20 mouse cellular contexts compared by ENCODE assay signal in the genomic region with DNA sequence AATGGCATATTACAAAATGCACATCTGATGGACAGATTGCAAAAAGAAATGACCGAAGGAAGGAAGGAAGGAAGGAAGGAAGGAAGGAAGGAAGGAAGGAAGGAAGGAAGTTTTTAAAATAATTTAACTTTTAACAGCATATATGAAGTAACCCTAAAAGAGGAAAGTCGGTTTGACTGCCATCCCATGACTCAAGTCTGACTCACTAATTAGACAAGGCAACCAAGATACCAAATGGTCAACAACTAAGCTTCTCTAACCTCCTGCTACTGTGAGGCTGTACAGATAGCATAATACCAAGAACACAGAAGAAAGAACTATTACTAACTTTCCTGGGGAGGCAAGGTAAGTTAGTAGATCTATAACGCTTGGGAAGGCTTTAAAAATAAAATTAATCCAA.
"Had no signal": no experiment of that assay in that cellular context is flagged by ENCODE, and none has a peak within 500 bp of the region (broad histone marks: within the 10 kb centered on the region; RNA-seq: fewer than 3 reads in every experiment).

No protein-coding gene starts in this region.

- ATAC-seq: midbrain, embryonic 16.5 days had no signal

- H3K36me3 ChIP-seq: liver, embryonic 15.5 days; midbrain, embryonic 12.5 days had no signal

- H3K9ac ChIP-seq: liver, embryonic 15.5 days; lung, embryonic 14.5 days; midbrain, embryonic 12.5 days; neural tube, embryonic 13.5 days; neural tube, embryonic 15.5 days had no signal

- H3K9me3 ChIP-seq: liver, embryonic 15.5 days; megakaryocyte, embryonic 14.5 days; midbrain, embryonic 12.5 days; neural tube, embryonic 13.5 days; neural tube, embryonic 15.5 days had no signal

- DNase-seq: lung, adult 18-20 months; lung, embryonic 14.5 days; lung, postnatal 14 days; lung, postnatal 36 days; midbrain, embryonic 14.5 days; retina, postnatal 1 day; right cerebral cortex, adult 18-20 months; right cerebral cortex, postnatal 25 days; right cerebral cortex, postnatal 4 days; spleen, adult 18-20 months; thymus, adult 2 months; thymus, postnatal 25 days; thymus, postnatal 4 days had no signal

- H3K27ac ChIP-seq: liver, embryonic 15.5 days; macrophage; midbrain, embryonic 12.5 days; neural tube, embryonic 13.5 days; neural tube, embryonic 15.5 days had no signal

- H3K27me3 ChIP-seq: liver, embryonic 15.5 days; megakaryocyte, embryonic 14.5 days; midbrain, embryonic 12.5 days; neural tube, embryonic 13.5 days; neural tube, embryonic 15.5 days had no signal

- H3K4me1 ChIP-seq: liver, embryonic 15.5 days; megakaryocyte, embryonic 14.5 days; midbrain, embryonic 12.5 days; neural tube, embryonic 13.5 days; neural tube, embryonic 15.5 days had no signal

- H3K4me2 ChIP-seq: liver, embryonic 15.5 days; lung, embryonic 14.5 days; midbrain, embryonic 12.5 days; neural tube, embryonic 13.5 days; neural tube, embryonic 15.5 days had no signal

- H3K4me3 ChIP-seq: liver, embryonic 15.5 days; megakaryocyte, embryonic 14.5 days; midbrain, embryonic 12.5 days; neural tube, embryonic 13.5 days; neural tube, embryonic 15.5 days had no signal
